Mouse (Mus musculus) brain, embryonic 14.5 days (tissue): ENCODE results near the gene Muc5ac.

Experiments used
- CTCF ChIP-seq: fragments of 200-500 bp; IDR thresholded peaks from 2 replicates; pipeline ENCODE4 v1.5.1; 2012; ENCODE audit warnings: inconsistent platforms, mild to moderate bottlenecking, moderate library complexity, borderline replicate concordance; ENCODE audit not compliant: insufficient read depth, insufficient read length; ENCODE audit errors: extremely low read depth
- POLR2A ChIP-seq: fragments of 200-500 bp; IDR thresholded peaks from 2 replicates; pipeline ENCODE4 v1.6.1; 2012; ENCODE audit warnings: mild to moderate bottlenecking, inconsistent platforms, borderline replicate concordance; ENCODE audit not compliant: poor library complexity, insufficient read depth, insufficient read length, severe bottlenecking; ENCODE audit errors: extremely low read depth

DNA sequence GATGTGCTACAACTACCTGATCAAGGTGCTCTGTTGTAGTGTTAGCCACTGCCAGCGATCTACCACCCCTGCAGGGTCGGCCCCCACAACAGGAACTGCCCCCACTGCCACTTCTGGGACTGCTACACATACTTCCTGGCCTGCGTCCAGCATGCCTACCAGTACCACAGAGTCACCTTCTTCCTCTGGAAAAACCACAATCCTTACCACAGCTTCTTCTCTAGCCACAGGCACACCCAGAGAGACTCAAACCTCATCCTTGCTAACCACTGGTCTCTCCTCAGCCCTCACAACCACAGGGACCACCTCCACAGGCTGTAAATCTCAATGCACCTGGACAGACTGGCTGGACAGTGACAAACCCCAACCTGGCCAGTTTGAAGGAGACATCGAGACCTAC, 72.3 kb downstream of the Muc5ac start:
- no peak for TF ChIP-seq CTCF
- TF ChIP-seq POLR2A, result no peak
